Mouse (Mus musculus): ENCODE data around the gene Il1rapl2.

The Il1rapl2 gene

GRCm38 (mm10) chrX:137570321-137571195 is at the start of gene Il1rapl2:
Il1rapl2 (plus strand) TSS chrX:137570608.
- in situ Hi-C loops (cut with MboI; ENCODE audit: unreplicated experiment in 2 of 2), result no loop called here

- in situ Hi-C loops (cut with MboI; ENCODE audit: unreplicated experiment in 2 of 2), result no loop called here
These were observed 22.1 kb upstream of the Il1rapl2 start for GRCm38 (mm10) chrX:137548348-137548747.

GRCm38 (mm10) chrX:137569472-137570188 is 778 bp upstream of the Il1rapl2 start:
- in situ Hi-C loops (cut with MboI; ENCODE audit: unreplicated experiment in 2 of 2), result no loop called here

GRCm38 (mm10) chrX:137582656-137583055 is 12.2 kb downstream of the Il1rapl2 start:
- in situ Hi-C loops (cut with MboI; ENCODE audit: unreplicated experiment in 2 of 2), result no loop called here

GRCm38 (mm10) chrX:137620697-137621096 is 50.3 kb downstream of the Il1rapl2 start:
- in situ Hi-C loops (cut with MboI; ENCODE audit: unreplicated experiment in 2 of 2), result no loop called here

GRCm38 (mm10) chrX:137667011-137667410 is 96.6 kb downstream of the Il1rapl2 start:
- in situ Hi-C loops (cut with MboI; ENCODE audit: unreplicated experiment in 2 of 2), result loop anchor here in 1 of 2 experiments (5.0 kb wide), 1 partner anchor 505 kb away; no protein-coding TSS in a partner anchor

- in situ Hi-C loops (cut with MboI; ENCODE audit: unreplicated experiment in 2 of 2), result no loop called here
These were observed 117.6 kb downstream of the Il1rapl2 start for GRCm38 (mm10) chrX:137687974-137688373.

GRCm38 (mm10) chrX:137700006-137700405 is 129.6 kb downstream of the Il1rapl2 start:
- in situ Hi-C loops (cut with MboI; ENCODE audit: unreplicated experiment in 2 of 2), result no loop called here

- in situ Hi-C loops (cut with MboI; ENCODE audit: unreplicated experiment in 2 of 2), result no loop called here
These were observed 185.1 kb downstream of the Il1rapl2 start for GRCm38 (mm10) chrX:137755537-137755936.

- in situ Hi-C loops (cut with MboI; ENCODE audit: unreplicated experiment in 2 of 2), result no loop called here
These were observed 235.2 kb downstream of the Il1rapl2 start for GRCm38 (mm10) chrX:137805484-137806200.

GRCm38 (mm10) chrX:137806231-137807114 is 236.1 kb downstream of the Il1rapl2 start:
- in situ Hi-C loops (cut with MboI; ENCODE audit: unreplicated experiment in 2 of 2), result no loop called here

- in situ Hi-C loops (cut with MboI; ENCODE audit: unreplicated experiment in 2 of 2), result no loop called here
These were observed 239.1 kb downstream of the Il1rapl2 start for GRCm38 (mm10) chrX:137809526-137809925.

GRCm38 (mm10) chrX:137812151-137812550 is 241.7 kb downstream of the Il1rapl2 start:
- in situ Hi-C loops (cut with MboI; ENCODE audit: unreplicated experiment in 2 of 2), result no loop called here

- in situ Hi-C loops (cut with MboI; ENCODE audit: unreplicated experiment in 2 of 2), result no loop called here
These were observed 278.5 kb downstream of the Il1rapl2 start for GRCm38 (mm10) chrX:137848936-137849335.

- in situ Hi-C loops (cut with MboI; ENCODE audit: unreplicated experiment in 2 of 2), result no loop called here
These were observed 353.1 kb downstream of the Il1rapl2 start for GRCm38 (mm10) chrX:137923490-137923889.

- in situ Hi-C loops (cut with MboI; ENCODE audit: unreplicated experiment in 2 of 2), result no loop called here
These were observed 356.4 kb downstream of the Il1rapl2 start for GRCm38 (mm10) chrX:137926835-137927234.

GRCm38 (mm10) chrX:137947741-137948140 is 377.3 kb downstream of the Il1rapl2 start:
- in situ Hi-C loops (cut with MboI; ENCODE audit: unreplicated experiment in 2 of 2), result no loop called here

GRCm38 (mm10) chrX:137971306-137971705 is 400.9 kb downstream of the Il1rapl2 start:
- in situ Hi-C loops (cut with MboI; ENCODE audit: unreplicated experiment in 2 of 2), result no loop called here

GRCm38 (mm10) chrX:138043113-138043512 is 472.7 kb downstream of the Il1rapl2 start:
- in situ Hi-C loops (cut with MboI; ENCODE audit: unreplicated experiment in 2 of 2), result no loop called here

GRCm38 (mm10) chrX:138103954-138104353 is 533.5 kb downstream of the Il1rapl2 start:
- in situ Hi-C loops (cut with MboI; ENCODE audit: unreplicated experiment in 2 of 2), result no loop called here
